Mouse (Mus musculus): ENCODE measurements around the gene Brip1.

The Brip1 gene

DNA sequence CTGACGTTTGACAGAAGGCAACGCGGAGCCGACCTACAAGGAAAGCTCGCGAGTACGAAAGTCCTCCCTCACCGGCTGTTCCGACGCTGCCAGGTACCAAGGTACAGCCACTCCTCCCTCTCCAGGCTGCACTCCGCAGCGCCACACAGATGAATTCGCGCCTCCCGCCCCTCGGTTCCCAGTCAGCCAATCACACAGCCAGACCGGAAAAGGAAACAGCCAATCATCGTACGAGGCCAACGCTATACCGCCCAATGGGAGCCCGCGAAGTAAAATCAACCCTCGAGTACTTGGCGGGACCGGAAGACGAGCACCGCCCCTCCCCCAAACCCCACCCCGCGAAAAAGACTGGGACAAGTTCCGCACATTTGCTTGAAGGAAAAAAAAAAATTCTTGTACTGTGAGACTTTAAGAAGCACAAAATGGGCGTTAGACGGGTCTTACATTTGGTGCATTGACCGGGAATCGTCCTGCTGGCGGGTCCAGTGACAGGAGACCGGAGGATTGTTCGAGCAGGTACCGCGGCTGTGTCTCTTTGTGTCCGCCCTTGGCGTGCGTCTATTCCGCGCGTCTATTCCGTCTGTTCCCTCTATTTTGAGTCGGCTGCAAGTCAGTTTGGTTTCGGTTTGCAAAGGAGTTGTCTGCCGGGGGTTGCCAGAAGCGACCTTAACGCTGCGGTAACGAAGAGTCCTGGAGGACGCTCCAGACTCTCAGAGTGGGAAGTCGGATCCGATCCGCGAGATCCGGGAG lies at the start of gene Brip1:
Gene Brip1, minus strand, starts transcription at position 157 of the 750 bp plus-strand sequence.
- peak; percentile 93 to 94 for DNase-seq

DNA sequence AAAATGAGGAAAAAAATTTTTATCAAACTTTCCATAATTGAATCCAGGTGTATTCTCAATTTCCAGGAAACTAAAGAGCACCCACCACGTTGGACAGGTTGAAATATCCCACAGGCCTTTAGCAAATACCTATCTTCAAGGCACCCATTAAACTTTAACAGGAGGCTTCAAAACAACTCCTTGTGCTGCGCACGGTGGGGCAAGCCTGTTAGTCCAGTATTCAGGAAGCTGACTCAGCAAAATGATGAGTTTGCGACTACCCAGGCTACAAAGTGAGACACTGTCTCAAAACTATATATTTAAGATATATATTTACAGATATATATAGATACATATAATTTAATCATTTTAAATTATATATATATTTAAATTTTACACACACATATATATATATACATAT lies 31.5 kb upstream of the Brip1 start:
- DNase-seq = no peak

DNA sequence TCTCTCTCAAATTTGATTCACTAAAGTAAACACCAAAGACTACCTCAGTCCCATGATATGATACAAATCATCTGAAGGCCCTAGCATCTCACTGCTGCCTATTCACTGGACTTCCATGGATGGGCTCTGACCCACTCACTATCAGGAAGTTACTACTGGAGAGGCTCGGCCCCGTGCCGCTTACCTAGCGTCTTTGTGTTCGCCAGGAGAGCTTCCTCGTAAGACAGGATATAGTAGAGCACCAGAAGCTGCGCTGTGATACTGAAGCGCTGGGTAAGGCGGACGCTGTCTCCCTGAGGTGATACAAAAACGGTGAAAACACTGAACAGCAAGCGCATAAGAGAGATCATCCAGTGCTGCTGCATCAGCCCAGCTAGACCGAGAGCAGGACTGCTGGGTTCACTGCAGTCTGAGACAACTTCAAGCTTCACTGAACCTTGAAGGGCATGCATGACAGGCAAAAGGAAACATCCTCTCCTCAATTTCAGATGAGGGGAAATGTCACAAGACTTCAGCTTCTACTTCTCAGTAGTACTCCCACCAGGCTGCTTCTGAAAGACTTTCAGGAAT lies 30.9 kb upstream of the Brip1 start:
- no peak for DNase-seq

DNA sequence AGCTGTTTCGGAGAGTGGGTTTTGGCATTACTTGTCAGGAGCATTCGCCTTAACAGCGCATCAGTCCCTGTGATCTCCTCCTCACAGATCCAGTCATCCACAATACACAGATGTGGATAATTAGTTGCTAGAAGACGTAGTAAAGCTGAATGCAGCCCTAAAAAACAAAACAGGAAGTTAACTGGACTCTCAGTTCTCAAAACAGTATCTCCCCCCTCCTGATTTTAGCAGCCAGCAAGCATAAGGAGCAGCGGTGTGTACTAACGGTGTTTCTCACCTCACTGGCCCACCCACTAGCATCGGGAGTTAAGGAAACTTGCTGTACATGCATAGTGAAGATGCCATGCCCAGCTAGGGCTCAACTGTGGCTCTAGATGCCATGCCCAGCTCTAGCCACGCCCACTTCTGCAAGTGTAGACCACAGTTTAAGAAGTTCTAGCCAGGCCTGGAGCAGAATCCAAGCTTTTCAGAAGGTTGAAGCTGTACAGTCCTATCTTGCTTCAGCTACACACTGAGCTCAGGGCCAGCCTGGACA lies 25.7 kb upstream of the Brip1 start:
- no peak for DNase-seq

DNA sequence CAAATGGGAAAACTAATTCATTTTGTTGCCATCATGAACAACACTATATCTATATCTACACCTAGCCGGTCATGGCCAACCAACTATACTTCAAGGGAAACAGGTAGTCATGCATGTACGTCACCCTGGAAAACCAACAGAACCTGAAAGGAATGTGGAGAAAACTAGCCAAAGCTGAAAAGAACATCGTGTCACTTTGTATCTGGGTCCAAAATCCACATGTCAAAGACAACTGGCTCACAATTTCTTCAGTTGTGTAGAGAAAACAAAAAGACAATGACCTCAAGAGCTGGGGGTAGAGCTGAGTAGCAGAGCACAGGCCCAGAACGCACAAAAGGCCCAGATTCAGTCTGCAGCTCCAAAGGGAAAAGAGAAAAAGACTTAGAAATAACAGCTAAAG lies 24.8 kb upstream of the Brip1 start:
- no peak for DNase-seq

DNA sequence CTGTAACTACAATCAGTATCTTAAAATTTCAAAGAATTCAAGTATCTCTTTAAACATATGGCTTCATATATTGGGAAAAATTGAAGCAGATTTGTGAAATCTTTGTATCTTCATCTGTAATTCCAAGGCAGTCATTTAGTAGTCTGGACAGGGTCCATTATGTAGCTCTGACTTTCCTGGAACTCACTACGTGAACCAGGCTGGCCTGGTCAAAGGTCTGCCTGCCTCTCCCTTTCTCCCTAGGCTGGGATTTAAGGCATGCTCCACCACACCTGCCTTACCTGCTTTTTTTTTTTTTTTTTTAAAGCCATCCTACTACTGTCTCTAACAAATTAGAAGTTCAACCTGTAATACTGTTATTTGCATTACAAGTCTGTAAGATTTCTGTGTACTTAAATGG lies 10.8 kb upstream of the Brip1 start:
- no peak for DNase-seq

DNA sequence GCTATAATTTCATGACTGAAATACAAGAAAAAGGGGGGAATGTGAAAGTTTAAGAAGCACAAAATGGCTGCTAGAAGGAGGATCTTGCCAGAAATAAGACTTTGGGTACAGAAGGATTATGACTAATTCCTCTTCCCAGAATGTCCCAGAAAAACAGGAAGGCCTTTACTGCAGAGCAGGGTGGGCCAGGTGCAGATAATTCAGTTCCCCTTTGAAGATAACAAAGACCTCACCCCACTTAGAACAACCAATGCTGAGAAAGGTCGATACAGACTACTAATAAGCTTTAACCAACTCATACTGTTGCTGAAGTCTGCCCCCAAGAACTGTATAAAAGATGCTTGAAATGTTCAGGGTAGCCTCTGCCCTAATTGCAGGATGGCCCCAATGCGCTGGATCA lies 8.1 kb upstream of the Brip1 start:
- no peak for DNase-seq

DNA sequence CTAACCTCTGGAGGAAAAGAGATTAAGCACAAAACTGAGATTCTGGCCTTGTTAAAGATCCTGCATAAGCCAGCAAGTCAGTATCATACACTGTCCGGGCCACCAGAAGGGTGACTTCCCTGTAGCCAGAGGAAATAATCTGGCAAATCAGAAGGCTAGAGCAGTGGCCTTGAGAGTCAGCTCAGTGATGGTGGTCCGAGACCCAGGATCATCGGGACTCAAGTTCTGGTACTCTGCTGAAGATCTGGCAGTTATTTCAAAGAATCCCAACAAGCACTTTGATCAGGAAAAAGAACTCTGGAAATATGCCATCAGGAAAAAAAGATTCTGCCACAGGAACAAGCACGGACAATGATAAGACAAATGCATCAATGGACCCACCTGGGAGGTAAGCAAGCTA lies 4.9 kb upstream of the Brip1 start:
- DNase-seq = no peak

DNA sequence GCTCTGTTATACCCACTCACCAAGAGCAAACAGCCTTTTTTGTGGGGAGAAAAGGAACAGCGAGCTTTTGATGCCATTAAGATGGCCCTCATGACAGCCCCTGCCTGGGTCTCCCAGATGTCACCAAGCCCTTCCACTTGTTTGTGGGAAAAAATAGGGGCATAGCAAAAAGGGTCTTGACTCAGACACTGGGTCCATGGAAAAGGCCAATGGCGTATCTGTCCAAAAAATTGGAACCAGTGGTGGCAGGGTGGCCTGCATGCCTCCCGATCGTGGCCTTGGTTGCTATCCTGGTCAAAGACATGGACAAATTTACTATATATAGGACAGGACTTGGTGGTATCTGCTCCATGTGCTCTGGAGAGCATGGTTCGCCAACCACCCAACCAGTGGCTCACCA lies 4.0 kb upstream of the Brip1 start:
- DNase-seq = no peak

DNA sequence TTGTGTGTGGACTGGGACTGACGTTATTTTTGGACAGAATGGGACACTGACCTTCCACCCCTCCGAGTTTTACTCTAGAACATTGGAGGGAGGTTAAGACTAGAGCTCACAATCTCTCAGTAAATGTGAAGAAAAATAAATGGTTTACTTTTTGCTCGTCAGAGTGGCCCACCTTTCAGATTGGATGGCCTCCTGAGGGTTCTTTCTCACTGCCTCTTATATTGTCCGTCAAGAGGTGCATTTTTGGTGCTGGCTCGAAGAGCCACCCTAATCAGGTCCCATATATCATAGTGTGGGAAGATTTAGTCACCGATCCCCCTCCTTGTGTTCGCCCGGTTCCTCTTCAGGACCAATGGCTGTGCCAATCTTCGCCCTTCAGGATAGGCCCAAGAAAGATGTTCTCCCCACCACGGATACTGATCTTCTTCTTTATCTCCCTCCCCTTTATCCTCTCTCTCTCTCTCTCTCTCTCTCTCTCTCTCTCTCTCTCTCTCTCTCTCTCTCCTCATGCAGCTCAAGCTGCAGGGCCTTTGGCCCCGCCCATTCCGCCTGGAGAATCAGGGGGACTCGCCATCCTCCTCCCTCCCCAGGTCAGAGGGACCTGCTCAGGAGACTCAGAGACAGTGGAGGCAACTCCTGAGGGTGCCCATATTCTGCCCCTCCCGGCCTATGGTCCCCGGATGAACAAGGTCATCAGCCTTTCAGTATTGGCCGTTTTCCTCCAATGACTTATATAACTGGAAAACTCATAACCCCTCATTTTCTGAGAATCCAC lies 1.1 kb upstream of the Brip1 start:
- DNase-seq = peak; percentile 16 to 29

DNA sequence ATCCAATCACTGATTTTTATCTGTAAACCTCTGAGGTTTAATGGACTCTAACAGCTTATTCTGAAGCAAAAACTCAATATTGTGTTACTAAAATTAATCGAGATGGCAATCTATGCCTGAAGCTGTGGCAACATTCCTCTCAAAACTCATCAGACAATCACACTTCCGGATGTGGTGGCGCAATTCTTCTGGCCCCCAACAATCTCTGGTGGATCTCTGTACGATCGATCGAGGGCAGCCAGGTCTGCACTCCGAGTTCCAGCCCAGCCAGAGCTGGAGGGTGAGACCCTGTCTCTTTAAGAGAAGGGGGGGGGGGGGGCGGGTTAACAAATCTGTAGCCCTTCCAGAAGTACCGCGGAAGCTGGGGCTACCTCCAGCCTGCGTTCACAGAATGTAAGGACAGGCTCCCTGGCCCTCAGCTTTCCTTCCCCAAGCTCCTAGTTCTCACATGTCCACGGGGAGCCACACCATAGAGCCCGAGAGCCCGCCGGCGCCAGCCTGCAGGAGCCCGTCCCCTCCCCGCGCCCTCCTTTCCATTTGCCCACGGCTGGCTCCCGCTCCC lies 452 bp downstream of the Brip1 start:
- no peak for DNase-seq

DNA sequence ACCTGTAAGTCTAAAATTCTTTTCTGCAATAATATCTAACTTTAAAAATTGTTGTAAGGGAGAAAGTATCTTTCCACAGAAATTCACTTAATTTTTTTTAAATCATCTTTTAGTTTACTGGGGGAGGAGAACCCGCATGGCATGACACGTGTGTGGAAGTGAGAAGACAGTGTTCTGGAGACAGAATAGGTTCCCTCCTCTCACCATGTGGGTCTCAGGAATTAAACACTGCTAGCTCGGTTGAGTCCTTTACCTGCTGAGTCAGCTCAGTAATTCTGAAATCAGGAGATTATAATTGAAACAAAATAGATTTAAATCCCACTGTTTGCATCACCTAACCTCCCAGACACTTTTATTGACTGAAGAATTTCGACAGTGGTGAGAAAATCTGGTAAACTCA lies 1.3 kb downstream of the Brip1 start:
- DNase-seq = no peak

DNA sequence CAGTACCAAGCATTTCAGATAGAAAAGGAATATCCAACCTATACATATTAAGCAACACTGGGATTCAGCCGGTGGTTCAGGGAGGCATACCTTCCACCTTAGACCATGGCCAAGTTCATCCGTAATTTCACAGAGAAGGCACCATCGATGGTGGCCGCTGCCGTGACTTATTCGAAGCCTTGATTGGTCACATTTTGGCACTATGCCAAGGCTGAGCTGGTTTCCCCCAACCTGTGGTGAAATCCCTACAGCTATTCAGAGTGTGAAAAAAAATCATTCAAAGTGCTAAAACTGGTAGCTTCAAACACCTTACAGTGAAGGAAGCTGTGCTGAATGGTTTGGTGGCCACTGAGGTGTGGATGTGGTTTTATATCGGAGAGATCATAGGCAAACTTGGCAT lies 15.8 kb downstream of the Brip1 start:
- peak; percentile 12 to 20 for DNase-seq

DNA sequence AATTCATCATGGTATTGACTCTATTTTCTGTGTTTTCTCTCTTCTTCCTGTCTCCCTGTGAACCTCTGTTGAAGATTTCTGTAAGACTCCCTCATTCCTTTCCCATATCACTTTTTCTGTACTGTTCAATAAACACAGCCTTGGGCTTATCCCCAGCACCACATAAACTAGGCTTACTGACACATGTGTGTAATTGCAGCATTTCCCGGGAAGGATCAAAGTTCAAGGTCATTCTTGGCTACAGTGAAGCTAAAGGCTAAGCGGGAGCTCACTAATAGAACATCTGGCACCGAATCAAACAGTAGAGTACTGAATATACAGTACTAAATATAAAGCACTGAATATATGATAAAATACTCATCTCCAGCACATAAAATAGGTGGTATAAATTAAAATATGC lies 25.2 kb downstream of the Brip1 start:
- DNase-seq = no peak

DNA sequence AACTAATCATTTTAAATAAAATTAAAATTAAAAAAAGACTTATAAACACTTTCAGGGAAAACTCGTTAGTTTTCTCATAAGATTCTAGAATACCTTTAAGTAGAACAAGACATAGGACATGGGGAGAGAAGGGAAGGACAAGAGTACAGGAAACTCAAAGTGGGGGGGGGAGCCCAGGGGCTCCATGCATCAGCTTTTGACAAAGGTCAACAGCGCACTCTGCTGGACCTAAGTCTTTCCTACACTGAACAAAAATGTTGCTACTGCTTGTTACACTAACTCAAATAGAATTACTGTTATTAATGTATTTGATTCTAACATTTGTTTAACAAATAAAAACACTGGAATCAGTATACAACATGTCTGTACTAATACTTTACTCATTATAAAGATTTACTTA lies 26.8 kb downstream of the Brip1 start:
- peak; percentile 71 to 74 for DNase-seq

DNA sequence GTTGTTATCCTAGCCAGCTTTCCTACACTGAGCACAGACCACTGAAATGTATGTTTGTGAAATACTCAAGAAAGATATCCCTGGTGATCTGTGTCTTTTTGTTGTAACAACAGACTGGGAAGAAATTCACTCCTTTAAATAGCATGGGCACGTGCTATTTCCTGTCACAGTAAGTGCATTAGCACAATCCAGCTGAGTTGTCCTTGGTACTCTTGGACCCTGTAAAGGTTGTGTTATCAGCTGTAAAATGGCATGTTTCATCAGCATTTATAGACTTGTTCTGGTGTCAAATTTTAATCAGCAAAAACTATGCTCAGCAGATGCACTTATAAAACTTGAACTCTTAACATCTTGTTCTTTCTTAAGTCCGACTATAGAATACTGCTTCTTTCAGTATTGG lies 30.2 kb downstream of the Brip1 start:
- DNase-seq = no peak

DNA sequence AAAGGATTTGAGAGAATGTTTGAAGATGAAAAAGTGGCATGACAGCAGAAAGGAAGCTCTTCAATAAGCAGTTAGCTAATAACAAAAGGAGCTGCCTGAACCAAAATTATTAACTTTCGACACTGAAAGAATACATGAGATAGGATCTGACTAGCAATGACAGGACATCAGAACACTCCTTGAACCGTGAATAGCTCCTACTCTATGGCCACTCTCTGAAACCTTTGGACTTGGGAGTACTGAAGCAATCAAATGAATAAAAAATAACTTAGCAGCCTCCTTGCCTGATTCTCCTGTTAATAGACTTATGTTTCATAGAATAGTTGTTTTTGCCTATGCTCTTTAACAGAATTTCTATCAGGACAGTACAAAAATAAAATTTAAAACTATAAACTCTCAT lies 40.7 kb downstream of the Brip1 start:
- no peak for DNase-seq

DNA sequence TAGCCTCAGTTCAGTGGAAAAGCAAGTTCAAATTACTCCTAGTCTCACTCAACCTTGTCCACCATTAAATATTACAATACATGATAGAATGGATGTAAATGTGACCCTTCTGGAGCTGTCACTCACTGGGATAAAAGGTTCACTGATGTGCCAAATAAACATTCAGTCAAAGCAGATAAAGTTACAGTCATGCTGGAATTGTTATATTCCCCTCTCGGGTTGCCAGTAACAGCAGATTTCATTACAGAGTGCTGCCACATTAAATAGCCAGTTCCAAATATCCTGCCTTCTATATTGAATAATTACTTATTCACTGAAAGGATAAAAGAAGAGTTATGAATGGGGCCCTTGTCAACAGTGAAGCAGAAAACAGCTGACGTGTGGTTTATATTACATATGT lies 42.0 kb downstream of the Brip1 start:
- DNase-seq = no peak

DNA sequence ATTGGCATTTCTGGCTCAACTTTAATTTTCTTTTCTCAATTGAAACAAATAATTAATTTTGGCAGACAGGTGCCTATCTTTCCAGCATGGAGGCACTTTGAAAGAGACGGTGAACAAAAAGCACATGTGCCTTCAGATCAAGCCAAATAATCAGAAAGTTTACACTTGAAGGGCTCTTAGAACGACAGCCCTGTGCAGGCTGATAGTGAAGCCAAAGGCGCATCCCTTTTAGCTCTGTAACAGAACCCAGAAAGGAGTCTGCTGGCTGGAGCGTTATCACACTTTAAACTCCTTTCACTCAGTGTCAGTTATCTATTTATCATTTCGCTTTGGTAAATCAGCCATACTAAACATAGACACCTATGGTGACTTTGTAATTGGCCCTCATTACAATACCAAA lies 45.4 kb downstream of the Brip1 start:
- no peak for DNase-seq

DNA sequence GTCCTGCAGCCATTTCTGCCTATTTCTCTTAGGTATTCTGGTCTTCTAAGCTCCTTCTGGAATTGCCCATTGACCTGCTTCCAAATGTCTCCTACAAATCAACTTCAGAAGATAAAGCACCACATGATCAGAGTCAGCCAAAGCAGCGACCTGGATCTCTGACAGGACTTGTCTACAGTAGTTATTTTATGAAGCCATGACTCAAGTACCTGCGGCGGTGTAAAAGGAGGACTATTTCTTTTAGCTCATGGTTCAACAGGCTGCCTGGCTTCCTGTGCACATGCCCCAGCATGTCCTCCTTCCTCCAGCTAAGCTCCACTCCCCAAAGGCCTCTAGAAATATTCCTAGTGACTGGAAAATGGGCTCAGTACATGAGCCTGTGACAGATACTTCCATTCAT lies 69.7 kb downstream of the Brip1 start:
- no peak for DNase-seq

DNA sequence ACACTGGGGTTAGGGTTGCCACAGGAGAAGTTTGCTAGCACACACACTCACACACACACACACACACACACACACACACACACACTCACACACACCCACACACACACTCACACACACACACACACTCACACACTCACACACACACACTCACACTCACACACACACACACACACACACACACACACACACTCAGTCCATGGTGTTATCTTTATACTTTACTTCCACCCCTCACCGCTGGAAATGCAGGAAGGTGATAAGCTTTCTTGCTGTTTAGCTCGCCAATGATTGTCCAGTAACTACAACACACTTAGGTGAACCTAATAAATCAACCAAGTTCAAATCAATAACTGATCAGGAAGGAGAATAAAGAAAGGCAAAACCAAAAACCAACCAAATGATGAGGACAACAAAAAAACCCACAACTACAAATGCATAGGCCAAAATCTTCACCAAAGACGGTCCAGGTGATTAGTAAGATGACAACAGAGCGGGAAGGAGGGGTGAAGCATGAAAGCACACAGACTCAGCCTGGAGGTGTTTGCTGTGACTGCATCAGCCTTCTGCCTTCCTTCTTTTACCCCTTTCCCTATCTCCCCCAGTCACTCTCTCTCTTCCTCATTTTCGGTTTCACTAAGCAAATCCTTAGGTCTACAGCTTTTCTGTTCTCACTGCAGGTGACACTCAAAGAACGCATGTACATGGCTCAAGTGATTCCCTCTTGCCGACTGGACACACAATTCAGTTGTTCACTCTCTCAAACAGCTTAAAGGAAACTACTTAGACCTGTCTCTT lies 83.7 kb downstream of the Brip1 start:
- no peak for DNase-seq

DNA sequence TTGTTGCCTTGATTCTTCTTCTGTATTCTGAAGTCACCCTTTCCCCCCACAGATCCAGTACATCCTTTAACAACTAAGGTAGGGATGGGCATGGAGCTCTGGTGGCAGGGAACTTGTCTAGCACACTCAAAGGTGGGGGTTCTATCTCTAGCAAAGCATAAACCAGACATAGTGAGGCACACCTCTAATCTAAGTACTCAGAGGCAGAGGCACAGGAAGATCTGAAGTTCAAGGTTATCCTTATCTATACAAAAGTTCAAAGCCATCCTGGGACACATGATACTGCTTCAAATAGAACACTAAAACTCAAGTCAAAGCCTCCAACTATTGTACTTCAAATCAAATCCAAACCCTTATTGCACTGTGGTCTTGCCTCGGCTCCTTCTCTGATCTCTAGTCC lies 85.0 kb downstream of the Brip1 start:
- no peak for DNase-seq

DNA sequence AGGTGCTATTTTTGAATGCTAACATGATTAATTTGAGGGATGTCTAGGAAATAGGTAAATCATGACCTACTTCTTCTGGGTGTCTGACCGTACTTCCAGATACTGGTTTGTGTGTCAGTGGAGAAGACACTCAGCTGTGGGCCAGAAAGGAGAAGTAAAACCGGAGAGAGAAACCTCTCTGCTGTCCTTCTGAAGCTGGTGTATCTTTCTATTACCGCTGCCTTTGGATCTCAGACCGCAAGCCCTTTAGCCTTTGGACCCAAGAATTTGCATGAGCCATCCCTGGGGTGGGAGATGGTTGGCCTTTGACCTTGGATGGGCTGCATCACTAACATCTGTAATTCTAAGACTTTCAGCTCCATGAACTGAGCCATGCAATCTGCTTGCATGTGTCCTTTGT lies 93.7 kb downstream of the Brip1 start:
- DNase-seq = no peak

Data from cerebellum, postnatal 14 days (tissue).